10 mouse cellular contexts compared by ENCODE assay signal in the genomic region with DNA sequence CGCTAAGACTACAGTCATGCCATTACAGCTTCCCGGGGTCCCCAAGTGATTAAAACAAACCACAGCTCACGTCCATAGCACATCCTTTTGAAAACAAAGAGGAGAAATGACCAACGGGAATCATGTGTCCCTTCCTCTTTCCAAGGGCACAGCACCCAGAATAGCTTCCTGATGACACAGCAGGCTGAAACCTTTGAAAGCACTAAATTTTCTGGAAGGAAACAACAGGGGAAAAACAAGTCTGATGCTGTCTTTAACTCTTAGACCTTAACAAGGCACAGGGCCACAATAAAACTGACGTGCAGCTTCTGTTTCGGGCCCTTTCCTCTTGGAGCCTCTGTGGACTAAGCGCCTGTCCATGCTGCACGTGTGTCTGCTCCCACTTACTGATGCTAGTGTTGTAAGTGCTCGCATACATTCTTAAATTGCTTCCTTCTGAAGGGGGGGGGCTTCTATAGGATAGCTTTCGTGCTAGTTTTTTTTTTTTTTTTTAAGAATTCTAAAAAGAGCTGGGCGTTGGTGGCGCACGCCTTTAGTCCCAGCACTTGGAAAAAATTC. TPM values are rescaled to one million over a fixed set of nuclear protein-coding genes. Genes with fewer than 3 reads are reported as not detected.
DNase-seq lines count a peak whose midpoint lies in the region; ATAC-seq lines count a peak whose summit lies in the region.
"Had no signal": no experiment of that assay in that cellular context is flagged by ENCODE, and none has a peak within 500 bp of the region (broad histone marks: within the 10 kb centered on the region; RNA-seq: fewer than 3 reads in every experiment).

No protein-coding gene starts in this region.

- no peak for DNase-seq in kidney, postnatal 10 days
- peak; percentile 50 for DNase-seq in Muller cell, postnatal 12 days (ENCODE audit: inconsistent ontology term)
- DNase-seq in adrenal gland, postnatal 14 days, result peak; percentile 48
- no peak for DNase-seq in left cerebral cortex, adult 11 months (ENCODE audit: low spot score)
- DNase-seq: cerebellum, adult 9-10 months had no signal

- H3K4me1 ChIP-seq in kidney, embryonic 15.5 days, result no peaks in the 10 kb centered on the region
- peaks cover 30% of the 10 kb centered on the region for H3K4me1 ChIP-seq in heart, embryonic 16.5 days (ENCODE audit: control insufficient read depth, insufficient read depth, low read length)

- H3K4me2 ChIP-seq in kidney, embryonic 15.5 days, result no peak overlapping the region
- H3K4me2 ChIP-seq in heart, embryonic 16.5 days (ENCODE audit: low read depth, low read length), result peak overlapping the region; percentile 58

- no peak for ATAC-seq in kidney, embryonic 15.5 days (replicated peaks; ENCODE audit: low FRiP score)
- peak; percentile 60 for ATAC-seq in heart, embryonic 16.5 days (replicated peaks; ENCODE audit: extremely low read depth, insufficient read depth, low FRiP score)
- ATAC-seq in megakaryocyte-erythroid progenitor cell, adult 5-6 weeks (replicated peaks; ENCODE audit: low FRiP score, low TSS enrichment, poor library complexity, severe bottlenecking), result no peak

- no peaks in the 10 kb centered on the region for H3K9me3 ChIP-seq in kidney, embryonic 15.5 days (replicated peaks)
- H3K9me3 ChIP-seq in heart, embryonic 16.5 days (replicated peaks; ENCODE audit: control insufficient read depth, low read length), result no peaks in the 10 kb centered on the region

- WGBS in kidney, embryonic 15.5 days, result 70% methylated on average over 13 of the region's 13 CpGs
- 26% methylated on average over 13 of the region's 13 CpGs for WGBS in heart, embryonic 16.5 days

- peak overlapping the region; percentile 51; the same call in 1 of the 2 replicates for H3K27ac ChIP-seq in kidney, embryonic 15.5 days
- H3K27ac ChIP-seq in heart, embryonic 16.5 days (ENCODE audit: low read length), result peak overlapping the region; percentile 98

- no peaks in the 10 kb centered on the region for H3K27me3 ChIP-seq in kidney, embryonic 15.5 days
- no peaks in the 10 kb centered on the region for H3K27me3 ChIP-seq in heart, embryonic 16.5 days (ENCODE audit: control insufficient read depth, insufficient read depth, low read length)

- no peak overlapping the region for H3K4me3 ChIP-seq in kidney, embryonic 15.5 days (replicated peaks)
- H3K4me3 ChIP-seq in heart, embryonic 16.5 days (ENCODE audit: low read length), result peak overlapping the region; percentile 22

- H3K36me3 ChIP-seq in kidney, embryonic 15.5 days, result peaks cover 42% of the 10 kb centered on the region
- H3K36me3 ChIP-seq in heart, embryonic 16.5 days (ENCODE audit: control insufficient read depth, insufficient read depth), result peaks cover 18% of the 10 kb centered on the region

- no peak overlapping the region for H3K9ac ChIP-seq in kidney, embryonic 15.5 days
- peak overlapping the region; percentile 58 for H3K9ac ChIP-seq in heart, embryonic 16.5 days (ENCODE audit: low read length)

RNA-seq across cellular contexts. Expression of gene Fyttd1, which starts 23.7 kb away (rescaled TPM):
- polyA plus RNA-seq in kidney, embryonic 15.5 days (2015; fragmentation: Nextera tagmentation; extraction: Ambion mirVana), result 98.7 and 113 TPM in 2 replicates
- total RNA-seq in adrenal gland, postnatal 14 days (2021), result 99.8 and 104 TPM in 2 replicates
- polyA plus RNA-seq in heart, embryonic 16.5 days (2015; fragmentation: Nextera tagmentation; extraction: Ambion mirVana), result 116 and 119 TPM in 2 replicates
- total RNA-seq in megakaryocyte-erythroid progenitor cell, adult 5-6 weeks (2014; fragmentation: Nextera tagmentation), result 23.3 and 25.4 TPM in 2 replicates
- total RNA-seq in megakaryocyte-erythroid progenitor cell, adult 5-6 weeks (2017), result 48.8 and 69.4 TPM in 2 replicates

RNA-seq across cellular contexts. Expression of gene Rubcn, which starts 24.0 kb away (rescaled TPM):
- 17.8 and 21.9 TPM in 2 replicates for polyA plus RNA-seq in kidney, embryonic 15.5 days (2015; fragmentation: Nextera tagmentation; extraction: Ambion mirVana)
- total RNA-seq in adrenal gland, postnatal 14 days (2021), result 27.9 and 32.7 TPM in 2 replicates
- polyA plus RNA-seq in heart, embryonic 16.5 days (2015; fragmentation: Nextera tagmentation; extraction: Ambion mirVana), result 32.7 and 33.2 TPM in 2 replicates
- total RNA-seq in megakaryocyte-erythroid progenitor cell, adult 5-6 weeks (2014; fragmentation: Nextera tagmentation), result 5.1 and 6.6 TPM in 2 replicates
- total RNA-seq in megakaryocyte-erythroid progenitor cell, adult 5-6 weeks (2017), result 4.0 and 6.1 TPM in 2 replicates

RNA-seq across cellular contexts. Expression of gene Smbd1, which starts 43.3 kb away (rescaled TPM):
- not detected in 2 replicates for polyA plus RNA-seq in kidney, embryonic 15.5 days (2015; fragmentation: Nextera tagmentation; extraction: Ambion mirVana)
- not detected in 2 replicates for total RNA-seq in adrenal gland, postnatal 14 days (2021)
- polyA plus RNA-seq in heart, embryonic 16.5 days (2015; fragmentation: Nextera tagmentation; extraction: Ambion mirVana), result not detected in 2 replicates
- not detected in 2 replicates for total RNA-seq in megakaryocyte-erythroid progenitor cell, adult 5-6 weeks (2014; fragmentation: Nextera tagmentation)
- not detected in 2 replicates for total RNA-seq in megakaryocyte-erythroid progenitor cell, adult 5-6 weeks (2017)
- polyA plus RNA-seq: liver, embryonic 16.5 days; neural tube, embryonic 11.5 days had no signal

RNA-seq across cellular contexts. Expression of gene Muc20, which starts 56.3 kb away (rescaled TPM):
- polyA plus RNA-seq in kidney, embryonic 15.5 days (2015; fragmentation: Nextera tagmentation; extraction: Ambion mirVana), result 4.4 and 4.6 TPM in 2 replicates
- total RNA-seq in adrenal gland, postnatal 14 days (2021), result 0.15 and 0.56 TPM in 2 replicates
- 0.16 and 0.19 TPM in 2 replicates for polyA plus RNA-seq in heart, embryonic 16.5 days (2015; fragmentation: Nextera tagmentation; extraction: Ambion mirVana)
- not detected in 2 replicates for total RNA-seq in megakaryocyte-erythroid progenitor cell, adult 5-6 weeks (2014; fragmentation: Nextera tagmentation)
- total RNA-seq in megakaryocyte-erythroid progenitor cell, adult 5-6 weeks (2017), result not detected in 2 replicates
- polyA plus RNA-seq: liver, embryonic 16.5 days; neural tube, embryonic 11.5 days had no signal

Comparison
In these comparisons a context has a peak if more than half of its experiments do, and no peak if none do; other contexts are left out.
1. DNase-seq: peak in Muller cell, postnatal 12 days (single experiment) and adrenal gland, postnatal 14 days (single experiment); none in kidney, postnatal 10 days (single experiment) and left cerebral cortex, adult 11 months (single experiment).